Mouse (Mus musculus) stomach, embryonic 15.5 days (tissue): Measurements from ENCODE around the gene Scgb2b26. TPM values are rescaled to one million over a fixed set of nuclear protein-coding genes. Genes with fewer than 3 reads are reported as not detected.
"Not testable (repeated sequence)": the region's sequence is repeated elsewhere in the genome, so short reads cannot be mapped to it uniquely, and the experiment has no call there.

Experiments
- ATAC-seq: fragments of 200-750 bp; cut with Nextera tagmentation; 2 replicates; pipeline ENCODE4 v1.8.0; 2017; ENCODE audit warnings: low read depth, moderate number of reproducible peaks, moderate TSS enrichment; ENCODE audit not compliant: insufficient read depth, low FRiP score
- H3K27ac ChIP-seq: fragments of 300-500 bp; sonication (generic); 2 replicates; pipeline ENCODE4 v1.5.1; 2015; ENCODE audit warnings: mild to moderate bottlenecking, inconsistent platforms
- H3K27me3 ChIP-seq: fragments of 300-500 bp; sonication (generic); replicated peaks from 2 replicates; pipeline ENCODE4 v1.6.1; 2015; ENCODE audit warnings: inconsistent platforms
- H3K36me3 ChIP-seq: fragments of 300-500 bp; sonication (generic); 2 replicates; pipeline ENCODE4 v1.6.1; 2015; ENCODE audit warnings: inconsistent platforms
- H3K4me1 ChIP-seq: fragments of 300-500 bp; sonication (generic); 2 replicates; pipeline ENCODE4 v1.6.1; 2015; ENCODE audit warnings: inconsistent platforms
- H3K4me2 ChIP-seq: fragments of 300-500 bp; sonication (generic); 2 replicates; pipeline ENCODE4 v1.6.1; 2015; ENCODE audit warnings: mild to moderate bottlenecking, inconsistent platforms
- H3K4me3 ChIP-seq: fragments of 300-500 bp; sonication (generic); replicated peaks from 2 replicates; pipeline ENCODE4 v1.5.1; 2015; ENCODE audit warnings: inconsistent platforms
- H3K9ac ChIP-seq: fragments of 300-500 bp; sonication (generic); 2 replicates; pipeline ENCODE4 v1.6.1; 2015; ENCODE audit warnings: inconsistent platforms
- H3K9me3 ChIP-seq: fragments of 300-500 bp; sonication (generic); 2 replicates; pipeline ENCODE4 v1.6.1; 2016; ENCODE audit warnings: inconsistent platforms
- WGBS: fragments of 180-500 bp; shearing (Covaris S2); methylation state at CpG from one replicate; pipeline ENCODE4 v1.1.7; 2015; 5-methylcytosine and 5-hydroxymethylcytosine counted together
- polyA plus RNA-seq: library from polyadenylated mRNA; unstranded; fragments of >200 nt; fragmentation: Nextera tagmentation; extraction: Ambion mirVana; gene quantifications from 2 replicates; pipeline ENCODE4 v1.2.1, GENCODE M21; 2015

Scgb2b26 gene
- not detected in 2 replicates for polyA plus RNA-seq

DNA sequence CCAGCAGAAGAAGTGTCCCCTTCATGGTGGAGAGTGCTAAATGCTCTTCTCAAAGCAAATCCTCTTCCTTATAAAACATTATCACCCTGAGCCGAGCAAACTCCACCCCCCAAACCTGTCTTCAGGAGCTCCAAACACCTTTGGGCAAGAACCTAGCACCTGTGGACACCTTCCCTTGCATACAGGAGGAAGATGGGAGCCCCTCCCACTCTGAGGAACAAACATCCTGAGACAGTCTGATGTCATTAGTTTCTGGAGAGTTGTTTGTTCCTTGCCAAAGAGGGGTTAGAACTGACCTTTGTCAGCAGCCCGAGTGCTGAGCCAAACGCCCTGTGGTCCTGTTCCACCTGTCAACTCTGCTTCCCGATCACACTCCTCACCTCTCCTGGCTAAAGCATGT lies at the start of gene Scgb2b26:
Scgb2b26 (minus strand) TSS at position 101 of the 400 bp plus-strand sequence.
- no peaks in the 10 kb centered on the region for H3K4me1 ChIP-seq
- no peak within 1 kb of the TSS for H3K4me3 ChIP-seq
- H3K27me3 ChIP-seq = no peaks in the 10 kb centered on the region
- no peak for ATAC-seq
- no peak within 1 kb of the TSS for H3K27ac ChIP-seq
- no peak within 1 kb of the TSS for H3K4me2 ChIP-seq
- no peak within 1 kb of the TSS for H3K9ac ChIP-seq
- H3K9me3 ChIP-seq = no peaks in the 10 kb centered on the region
- H3K36me3 ChIP-seq = no peaks in the 10 kb centered on the region
- 89% methylated on average over 4 of the region's 4 CpGs for WGBS

DNA sequence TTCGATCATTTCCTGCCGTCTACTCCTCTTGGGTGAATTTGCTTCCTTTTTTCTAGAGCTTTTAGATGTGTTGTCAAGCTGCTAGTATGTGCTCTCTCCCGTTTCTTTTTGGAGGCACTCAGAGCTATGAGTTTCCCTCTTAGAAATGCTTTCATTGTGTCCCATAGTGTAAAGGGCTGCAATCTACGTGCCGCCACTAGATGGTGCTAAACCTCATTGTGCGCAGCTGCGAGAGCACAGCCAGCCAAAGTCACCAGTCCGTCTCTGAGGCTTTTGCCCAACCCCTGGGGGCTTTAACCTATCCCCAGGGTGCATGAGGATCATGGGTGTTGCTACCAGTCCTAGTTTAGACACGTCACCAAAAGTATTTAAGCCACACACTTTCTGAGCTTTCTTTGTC lies 37.4 kb upstream of the Scgb2b26 start:
- H3K36me3 ChIP-seq, H3K4me2 ChIP-seq, H3K27ac ChIP-seq, H3K9me3 ChIP-seq, H3K4me1 ChIP-seq, H3K4me3 ChIP-seq, ATAC-seq, H3K27me3 ChIP-seq, H3K9ac ChIP-seq: not testable (repeated sequence)
- 23% methylated on average over 8 of the region's 9 CpGs for WGBS

DNA sequence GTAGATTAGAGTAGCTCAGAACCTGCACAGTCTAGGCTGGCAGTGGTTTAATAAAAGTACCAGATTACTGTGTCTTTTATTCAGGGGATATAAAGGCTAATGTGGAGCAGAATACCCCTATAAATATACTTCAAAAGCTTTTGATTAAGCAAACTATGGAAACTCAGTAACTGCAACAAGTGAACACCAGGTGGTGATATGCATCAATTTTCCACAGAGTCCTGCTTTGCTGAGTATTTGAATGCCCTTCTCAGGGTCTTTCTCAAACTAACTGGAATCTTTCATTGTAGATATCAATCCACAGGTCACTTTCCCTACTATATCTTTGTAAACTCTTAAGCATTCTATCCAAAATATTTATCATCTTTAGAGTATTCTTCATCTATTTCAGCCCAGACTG lies 41.9 kb downstream of the Scgb2b26 start:
- no peak for ATAC-seq
- H3K4me3 ChIP-seq = no peak overlapping the region
- no peaks in the 10 kb centered on the region for H3K36me3 ChIP-seq
- H3K27me3 ChIP-seq = no peaks in the 10 kb centered on the region
- no peaks in the 10 kb centered on the region for H3K4me1 ChIP-seq
- H3K4me2 ChIP-seq = no peak overlapping the region
- no peak overlapping the region for H3K27ac ChIP-seq
- H3K9me3 ChIP-seq = no peaks in the 10 kb centered on the region
- H3K9ac ChIP-seq = no peak overlapping the region

DNA sequence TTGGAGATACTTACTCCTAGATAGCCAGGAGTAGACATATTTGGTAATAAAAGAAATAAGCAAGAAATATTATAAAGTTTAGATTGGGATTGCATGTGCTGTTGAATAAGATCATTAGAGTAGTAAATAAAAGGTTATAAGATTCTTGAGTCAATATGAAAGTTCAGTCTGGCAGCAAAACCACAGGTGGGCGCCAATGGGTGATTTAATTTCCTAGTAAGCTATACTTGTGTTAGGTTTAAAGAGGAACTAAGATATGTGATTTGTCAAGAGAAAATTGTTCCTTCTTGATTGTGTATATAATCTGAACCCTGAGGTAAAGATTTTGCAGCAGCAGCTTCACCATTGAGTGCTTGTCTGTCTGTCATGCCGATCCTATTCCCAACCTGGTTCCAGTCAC lies 44.0 kb downstream of the Scgb2b26 start:
- H3K9me3 ChIP-seq = no peaks in the 10 kb centered on the region
- H3K9ac ChIP-seq = no peak overlapping the region
- H3K4me2 ChIP-seq = no peak overlapping the region
- no peak overlapping the region for H3K4me3 ChIP-seq
- no peaks in the 10 kb centered on the region for H3K27me3 ChIP-seq
- ATAC-seq = no peak
- no peaks in the 10 kb centered on the region for H3K4me1 ChIP-seq
- H3K36me3 ChIP-seq = no peaks in the 10 kb centered on the region
- WGBS = 77% methylated on average over 2 of the region's 2 CpGs
- H3K27ac ChIP-seq = no peak overlapping the region

DNA sequence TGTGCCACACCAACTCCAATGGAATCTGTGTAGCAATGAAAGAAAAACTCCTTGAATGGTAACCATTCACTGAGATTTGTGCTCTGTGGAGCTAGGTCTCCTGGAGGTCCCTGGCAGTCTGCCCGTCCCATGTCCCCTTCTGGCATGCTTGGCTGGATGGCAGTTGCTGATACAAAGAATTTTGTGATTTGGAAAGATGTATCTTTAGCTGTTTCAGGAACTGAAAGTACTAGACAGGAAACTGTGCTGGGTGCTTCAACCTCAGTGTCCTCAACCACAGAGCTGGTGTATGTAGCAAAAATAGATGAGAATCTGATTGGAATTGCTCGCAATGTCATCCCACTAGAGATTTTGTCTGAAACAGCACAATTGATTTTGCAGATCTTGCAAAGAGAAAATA lies 44.8 kb downstream of the Scgb2b26 start:
- Histone ChIP-seq H3K9me3 (no peaks in the 10 kb centered on the region), H3K4me3 (no peak overlapping the region), H3K4me2 (no peak overlapping the region), H3K36me3 (no peaks in the 10 kb centered on the region), H3K9ac (no peak overlapping the region), H3K27me3 (no peaks in the 10 kb centered on the region), H3K27ac (no peak overlapping the region), H3K4me1 (no peaks in the 10 kb centered on the region)
- WGBS = 55% methylated on average over 2 of the region's 2 CpGs
- no peak for ATAC-seq

Other genes starting within 250 kb of the Scgb2b26 start
- not detected in 2 replicates for gene Scgb2b24, start 205.7 kb downstream of the Scgb2b26 start, polyA plus RNA-seq
- gene Scgb1b24, start 201.2 kb downstream of the Scgb2b26 start, polyA plus RNA-seq = not detected in 2 replicates
- gene Scgb2b27, start 68.9 kb upstream of the Scgb2b26 start, polyA plus RNA-seq = not detected in 2 replicates
- not detected in 2 replicates for gene Scgb1b27, start 76.4 kb upstream of the Scgb2b26 start, polyA plus RNA-seq
- not detected in 2 replicates for gene Scgb1b30, start 150.4 kb upstream of the Scgb2b26 start, polyA plus RNA-seq
- gene Wtip, start 188.2 kb upstream of the Scgb2b26 start, polyA plus RNA-seq = 6.8 and 7.2 TPM in 2 replicates
- 175 and 181 TPM in 2 replicates for gene Uba2, start 224.6 kb upstream of the Scgb2b26 start, polyA plus RNA-seq